Mouse (Mus musculus): ENCODE measurements around the gene B4galnt3. TPM values are rescaled to one million over a fixed set of nuclear protein-coding genes. Genes with fewer than 3 reads are reported as not detected.

The B4galnt3 gene
- polyA plus RNA-seq, 1 experiment, result 0.65 TPM

DNA sequence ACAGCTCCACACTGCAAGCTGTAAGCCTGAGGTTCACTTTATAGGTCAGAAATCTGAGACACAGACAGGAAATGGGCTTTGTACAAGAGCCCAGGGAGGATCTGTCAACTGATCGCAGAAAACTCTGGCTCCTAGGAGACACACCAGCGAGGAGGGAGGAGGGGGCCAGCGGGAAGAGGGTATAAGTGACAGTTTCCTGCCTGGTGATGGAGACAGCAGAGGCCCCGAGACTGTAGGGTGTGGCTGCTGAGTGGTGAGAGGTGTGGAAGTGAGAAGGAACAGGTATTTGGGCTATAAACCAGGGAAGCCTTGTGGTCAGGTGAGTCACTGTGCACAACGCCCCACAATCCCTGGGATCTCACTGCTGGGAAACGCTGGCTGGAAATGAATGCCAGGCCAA lies 30.2 kb downstream of the B4galnt3 start:
- 59% methylated on average over 6 of the region's 6 CpGs for whole genome bisulfite sequencing
- H3K27ac ChIP-seq (ENCODE audit: insufficient read depth, low read length), result no peak overlapping the region
- no peak overlapping the region for H3K4me3 ChIP-seq (replicated peaks; ENCODE audit: insufficient read depth, low read depth, low read length)
- DNase-seq, result no peak
- no peak for TF ChIP-seq CTCF (IDR thresholded peaks at IDR 0.05; ENCODE audit: borderline replicate concordance, insufficient read depth, low read depth, low read length)
- TF ChIP-seq POLR2A (IDR thresholded peaks at IDR 0.05; ENCODE audit: borderline replicate concordance, insufficient read depth, low read length), result no peak
- no peaks in the 10 kb centered on the region for H3K27me3 ChIP-seq (ENCODE audit: control insufficient read depth, insufficient read depth, low read length)
- H3K4me1 ChIP-seq (ENCODE audit: control insufficient read depth, insufficient read depth, low read length), result no peaks in the 10 kb centered on the region

DNA sequence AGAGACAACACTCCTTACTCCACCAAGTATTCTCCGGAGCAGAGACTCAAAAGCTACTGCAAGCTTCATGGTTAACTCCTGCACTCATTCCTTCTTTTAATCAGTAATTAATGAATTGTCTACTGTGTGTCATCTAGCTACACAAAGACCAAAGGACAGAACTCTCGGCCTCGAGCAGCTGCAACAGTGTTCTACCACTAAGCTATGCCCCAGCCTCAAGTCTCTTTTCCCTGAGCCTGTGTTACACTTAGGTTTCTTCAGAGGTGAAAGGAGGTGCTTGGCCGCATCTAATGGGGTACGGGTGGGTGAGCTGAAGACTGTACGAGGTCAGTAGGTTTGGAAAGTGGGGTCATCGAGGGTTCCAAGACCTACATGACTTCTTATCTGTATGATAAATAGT lies 30.8 kb downstream of the B4galnt3 start:
- TF ChIP-seq CTCF (IDR thresholded peaks at IDR 0.05; ENCODE audit: borderline replicate concordance, insufficient read depth, low read depth, low read length) (no peak), POLR2A (IDR thresholded peaks at IDR 0.05; ENCODE audit: borderline replicate concordance, insufficient read depth, low read length) (no peak)
- 88% methylated on average over 7 of the region's 7 CpGs for WGBS

DNA sequence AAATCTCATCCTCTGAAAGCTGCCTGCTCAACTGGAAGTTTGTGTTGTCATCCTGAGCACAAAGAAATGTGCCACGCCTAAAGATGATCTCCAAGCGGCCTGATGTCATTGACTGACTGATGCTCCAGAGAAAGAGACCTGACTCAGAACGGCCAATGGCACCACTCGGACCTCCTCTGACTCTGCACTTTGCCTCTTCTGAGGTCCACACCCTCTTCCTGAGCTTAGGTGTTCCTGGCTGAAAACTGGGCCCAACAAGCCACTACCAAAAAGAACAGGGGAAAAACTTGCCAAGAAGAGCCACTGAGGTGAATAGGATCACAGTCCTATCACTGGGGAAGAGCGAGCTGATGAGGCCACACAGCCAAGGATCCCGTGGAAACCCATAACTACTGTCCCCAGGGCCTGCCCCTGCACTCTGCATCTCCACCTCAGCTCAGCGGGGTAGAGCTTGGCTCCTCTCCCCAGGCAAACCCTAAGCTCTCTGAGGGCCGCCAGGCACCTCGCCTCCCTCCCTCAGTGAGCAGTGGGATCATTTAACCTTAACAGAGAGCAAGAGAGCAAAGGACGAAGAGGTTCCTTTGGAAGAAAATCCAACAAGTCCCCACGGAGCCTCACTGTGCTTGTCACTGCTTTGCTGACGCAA lies 31.4 kb downstream of the B4galnt3 start:
- DNase-seq, result no peak
- H3K4me1 ChIP-seq (ENCODE audit: control insufficient read depth, insufficient read depth, low read length), result no peaks in the 10 kb centered on the region
- no peak overlapping the region for H3K27ac ChIP-seq (ENCODE audit: insufficient read depth, low read length)
- WGBS, result 48% methylated on average over 12 of the region's 12 CpGs
- TF ChIP-seq POLR2A (IDR thresholded peaks at IDR 0.05; ENCODE audit: borderline replicate concordance, insufficient read depth, low read length) (no peak), CTCF (IDR thresholded peaks at IDR 0.05; ENCODE audit: borderline replicate concordance, insufficient read depth, low read depth, low read length) (no peak)
- no peak overlapping the region for H3K4me3 ChIP-seq (replicated peaks; ENCODE audit: insufficient read depth, low read depth, low read length)
- no peaks in the 10 kb centered on the region for H3K27me3 ChIP-seq (ENCODE audit: control insufficient read depth, insufficient read depth, low read length)

More for the DNA sequence above, 30.8 kb downstream of the B4galnt3 start:
- Histone ChIP-seq H3K27ac (ENCODE audit: insufficient read depth, low read length) (no peak overlapping the region), H3K4me1 (ENCODE audit: control insufficient read depth, insufficient read depth, low read length) (no peaks in the 10 kb centered on the region), H3K27me3 (ENCODE audit: control insufficient read depth, insufficient read depth, low read length) (no peaks in the 10 kb centered on the region), H3K4me3 (replicated peaks; ENCODE audit: insufficient read depth, low read depth, low read length) (no peak overlapping the region)
- DNase-seq, result no peak

DNA sequence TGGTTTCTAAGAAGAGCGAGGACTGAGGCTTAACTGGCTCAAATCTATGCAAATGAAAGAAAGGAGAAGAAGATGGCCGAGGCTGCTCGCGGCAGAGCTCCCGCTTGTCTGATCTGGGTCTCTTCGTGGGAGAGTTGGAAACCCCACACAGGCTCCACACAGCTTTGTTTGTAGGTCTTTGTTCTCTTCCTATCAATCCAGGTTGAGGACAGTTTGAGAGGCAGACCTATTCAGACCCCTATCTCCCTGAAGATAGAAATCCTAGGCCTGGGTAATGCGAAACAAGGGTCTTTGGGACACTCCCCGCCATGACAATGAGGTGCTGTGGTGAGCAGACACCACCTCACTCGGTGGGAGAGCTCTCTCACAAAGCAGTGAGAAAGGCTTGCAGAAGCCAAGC lies 34.9 kb downstream of the B4galnt3 start:
- TF ChIP-seq POLR2A (IDR thresholded peaks at IDR 0.05; ENCODE audit: borderline replicate concordance, insufficient read depth, low read length) (no peak), CTCF (IDR thresholded peaks at IDR 0.05; ENCODE audit: borderline replicate concordance, insufficient read depth, low read depth, low read length) (no peak)
- DNase-seq, result no peak
- WGBS, result 34% methylated on average over 9 of the region's 9 CpGs
- no peak overlapping the region for H3K4me3 ChIP-seq (replicated peaks; ENCODE audit: insufficient read depth, low read depth, low read length)
- H3K27ac ChIP-seq (ENCODE audit: insufficient read depth, low read length), result no peak overlapping the region
- no peaks in the 10 kb centered on the region for H3K27me3 ChIP-seq (ENCODE audit: control insufficient read depth, insufficient read depth, low read length)
- H3K4me1 ChIP-seq (ENCODE audit: control insufficient read depth, insufficient read depth, low read length), result no peaks in the 10 kb centered on the region

DNA sequence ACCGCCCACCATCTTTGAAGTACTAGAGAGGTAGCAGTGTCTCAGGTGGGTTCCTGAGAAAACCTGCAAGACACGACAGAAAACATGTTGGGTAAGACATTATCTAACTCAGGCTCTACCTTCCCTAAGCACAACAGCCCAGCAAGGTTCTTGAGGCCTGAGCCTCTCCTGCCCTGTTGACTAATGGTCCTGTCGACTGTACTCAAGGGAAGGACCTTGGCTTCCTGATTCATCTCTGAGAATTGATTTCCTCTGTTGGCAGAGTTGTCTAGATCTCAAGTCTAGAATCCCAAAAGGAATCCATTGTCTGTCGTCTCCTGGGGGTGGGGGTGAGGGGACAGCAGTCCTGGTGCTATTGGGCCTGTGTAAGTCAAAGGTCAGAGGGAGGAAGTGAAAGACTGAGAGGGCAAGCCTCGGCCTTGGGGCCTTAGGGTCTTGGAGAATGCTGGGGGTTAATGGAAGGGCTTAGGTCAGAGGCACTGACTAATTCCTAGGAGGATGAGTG lies 37.9 kb downstream of the B4galnt3 start:
- no peak overlapping the region for H3K27ac ChIP-seq (ENCODE audit: insufficient read depth, low read length)
- no peaks in the 10 kb centered on the region for H3K27me3 ChIP-seq (ENCODE audit: control insufficient read depth, insufficient read depth, low read length)
- no peak for DNase-seq
- TF ChIP-seq POLR2A (IDR thresholded peaks at IDR 0.05; ENCODE audit: borderline replicate concordance, insufficient read depth, low read length) (no peak), CTCF (IDR thresholded peaks at IDR 0.05; ENCODE audit: borderline replicate concordance, insufficient read depth, low read depth, low read length) (no peak)
- 76% methylated on average over 5 of the region's 5 CpGs for WGBS
- H3K4me3 ChIP-seq (replicated peaks; ENCODE audit: insufficient read depth, low read depth, low read length), result no peak overlapping the region
- H3K4me1 ChIP-seq (ENCODE audit: control insufficient read depth, insufficient read depth, low read length), result no peaks in the 10 kb centered on the region

DNA sequence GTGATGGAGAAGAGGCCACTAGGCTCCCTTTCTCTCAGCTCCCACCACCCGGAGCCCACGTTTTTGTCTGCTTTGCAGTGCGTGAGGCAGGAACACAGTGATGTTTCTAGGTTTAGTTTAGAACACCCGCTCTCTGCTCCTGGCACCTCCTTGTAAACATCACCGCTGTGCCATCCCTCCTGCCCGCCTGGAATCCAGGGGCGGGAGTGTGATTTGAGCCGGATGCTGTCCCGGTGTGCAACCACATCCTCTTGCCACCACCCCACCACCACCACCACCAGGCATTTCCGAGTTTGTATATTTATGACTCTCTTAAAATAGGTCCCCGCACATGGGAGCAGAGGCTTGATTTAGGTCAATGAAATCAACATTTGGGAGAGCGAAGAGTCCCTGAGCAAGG lies 38.7 kb downstream of the B4galnt3 start:
- TF ChIP-seq CTCF (IDR thresholded peaks at IDR 0.05; ENCODE audit: borderline replicate concordance, insufficient read depth, low read depth, low read length), result no peak
- no peak for TF ChIP-seq POLR2A (IDR thresholded peaks at IDR 0.05; ENCODE audit: borderline replicate concordance, insufficient read depth, low read length)
- no peaks in the 10 kb centered on the region for H3K4me1 ChIP-seq (ENCODE audit: control insufficient read depth, insufficient read depth, low read length)
- no peak overlapping the region for H3K27ac ChIP-seq (ENCODE audit: insufficient read depth, low read length)
- WGBS, result 83% methylated on average over 12 of the region's 12 CpGs
- no peaks in the 10 kb centered on the region for H3K27me3 ChIP-seq (ENCODE audit: control insufficient read depth, insufficient read depth, low read length)
- DNase-seq, result peak in 1 of 2 experiments; percentile 12
- no peak overlapping the region for H3K4me3 ChIP-seq (replicated peaks; ENCODE audit: insufficient read depth, low read depth, low read length)

DNA sequence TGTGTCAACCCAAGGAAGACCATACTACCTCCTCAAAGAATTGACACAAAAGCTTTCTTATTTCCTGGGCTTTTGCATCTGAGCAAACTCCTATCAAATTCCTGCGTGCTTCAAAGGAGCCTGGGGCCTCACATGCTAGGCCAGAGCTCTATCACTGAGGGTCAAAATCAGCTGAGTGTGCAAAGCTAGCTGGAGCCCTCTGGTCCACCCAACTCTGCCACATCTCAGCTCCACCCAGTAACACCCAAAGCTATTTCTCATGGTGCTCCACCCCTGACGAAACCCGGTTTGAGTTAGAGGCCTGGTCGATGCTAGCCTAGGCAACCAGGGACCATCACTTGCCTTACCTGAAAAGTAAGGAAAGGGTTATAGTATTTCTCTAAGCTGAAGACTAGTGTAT lies 39.2 kb downstream of the B4galnt3 start:
- no peaks in the 10 kb centered on the region for H3K27me3 ChIP-seq (ENCODE audit: control insufficient read depth, insufficient read depth, low read length)
- H3K4me1 ChIP-seq (ENCODE audit: control insufficient read depth, insufficient read depth, low read length), result no peaks in the 10 kb centered on the region
- DNase-seq, result no peak
- H3K27ac ChIP-seq (ENCODE audit: insufficient read depth, low read length), result no peak overlapping the region
- no peak overlapping the region for H3K4me3 ChIP-seq (replicated peaks; ENCODE audit: insufficient read depth, low read depth, low read length)
- no peak for TF ChIP-seq POLR2A (IDR thresholded peaks at IDR 0.05; ENCODE audit: borderline replicate concordance, insufficient read depth, low read length)
- no peak for TF ChIP-seq CTCF (IDR thresholded peaks at IDR 0.05; ENCODE audit: borderline replicate concordance, insufficient read depth, low read depth, low read length)
- 79% methylated on average over 4 of the region's 4 CpGs for WGBS

DNA sequence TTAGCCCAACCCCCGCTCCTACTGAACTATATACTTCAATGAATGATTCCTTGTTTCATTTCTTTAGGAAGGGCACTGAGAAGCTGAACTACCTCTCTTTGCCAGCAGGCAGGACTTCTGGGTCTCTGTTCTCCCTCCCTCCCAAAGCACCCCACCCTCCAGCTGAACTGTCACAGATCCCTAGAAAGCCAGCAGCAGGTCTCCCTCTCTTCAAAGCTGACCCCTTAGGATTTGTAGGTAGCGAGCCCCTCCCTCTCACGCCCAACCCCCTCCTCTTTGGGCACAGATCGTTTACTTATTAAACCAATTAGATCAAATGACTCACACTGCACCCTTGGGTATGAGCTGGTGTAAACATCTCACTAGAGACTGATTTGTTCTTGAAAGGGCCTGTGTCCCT lies 39.7 kb downstream of the B4galnt3 start:
- no peak for TF ChIP-seq CTCF (IDR thresholded peaks at IDR 0.05; ENCODE audit: borderline replicate concordance, insufficient read depth, low read depth, low read length)
- no peak for TF ChIP-seq POLR2A (IDR thresholded peaks at IDR 0.05; ENCODE audit: borderline replicate concordance, insufficient read depth, low read length)
- no peak for DNase-seq
- 67% methylated on average over 4 of the region's 4 CpGs for WGBS
- no peak overlapping the region for H3K27ac ChIP-seq (ENCODE audit: insufficient read depth, low read length)
- H3K27me3 ChIP-seq (ENCODE audit: control insufficient read depth, insufficient read depth, low read length), result no peaks in the 10 kb centered on the region
- H3K4me3 ChIP-seq (replicated peaks; ENCODE audit: insufficient read depth, low read depth, low read length), result no peak overlapping the region
- no peaks in the 10 kb centered on the region for H3K4me1 ChIP-seq (ENCODE audit: control insufficient read depth, insufficient read depth, low read length)

All from cerebellum, adult 2 months (tissue).